Mouse (Mus musculus): Measurements from ENCODE around the gene Pou2f2. TPM values are rescaled to one million over a fixed set of nuclear protein-coding genes. Genes with fewer than 3 reads are reported as not detected.
A peak's percentile ranks its signal among the peaks of the same experiment; 100 is the strongest.

The Pou2f2 gene
- polyA plus RNA-seq (2012; rRNA removed) = 1.1 and 2.6 TPM in 2 replicates

DNA sequence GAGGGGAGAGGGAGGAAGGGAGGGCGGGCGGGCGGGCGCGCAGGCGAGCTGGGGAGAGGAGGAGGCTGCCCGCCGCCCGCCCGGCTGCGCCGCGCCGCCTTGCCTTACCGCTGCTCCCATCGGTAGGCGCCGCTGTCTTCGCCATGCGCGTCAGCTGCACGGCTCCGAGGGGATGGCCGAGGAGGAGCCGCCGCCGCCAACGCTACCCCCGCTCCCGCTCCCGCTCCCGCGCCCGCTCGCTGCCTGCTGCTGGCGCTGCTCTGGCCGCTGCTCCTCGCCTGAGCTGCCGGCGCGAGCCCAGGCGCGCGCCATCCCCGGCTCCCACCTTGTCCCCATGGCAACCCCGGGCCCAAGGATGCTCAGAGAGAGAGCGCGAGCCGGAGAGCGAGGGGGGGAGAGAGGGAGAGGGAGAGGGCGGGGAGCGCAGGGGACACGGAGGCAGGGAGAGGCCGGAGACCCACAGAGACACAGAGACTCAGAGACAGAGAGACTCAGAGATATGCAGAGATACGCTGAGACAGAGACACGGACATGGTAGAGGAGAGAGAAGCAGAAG lies at the start of gene Pou2f2:
Gene Pou2f2 (minus strand): TSS at position 121 of the 556 bp plus-strand sequence.
- under 1% methylated on average over 56 of the region's 56 CpGs for WGBS
- Histone ChIP-seq H3K27me3 (replicated peaks; ENCODE audit: control insufficient read depth, insufficient read depth, low read length) (peaks cover 3% of the 10 kb centered on the region; the same call in 1 of the 2 replicates), H3K36me3 (ENCODE audit: control insufficient read depth, insufficient read depth, low read length) (no peaks in the 10 kb centered on the region), H3K4me3 (ENCODE audit: insufficient read depth, low read depth, low read length) (peak within 1 kb of the TSS; percentile 40; the same call in 1 of the 2 replicates), H3K27ac (ENCODE audit: insufficient read depth, low read depth, low read length) (no peak within 1 kb of the TSS), H3K4me1 (ENCODE audit: control insufficient read depth, insufficient read depth, low read length) (no peaks in the 10 kb centered on the region)
- TF ChIP-seq POLR2A (IDR thresholded peaks at IDR 0.05; ENCODE audit: low read depth, low read length) (no peak), CTCF (conservative IDR thresholded peaks at IDR 0.05; ENCODE audit: insufficient read depth, insufficient read length, low read depth, low read length) (no peak; the same call in 1 of the 2 replicates)
- peak; percentile 47 for DNase-seq

DNA sequence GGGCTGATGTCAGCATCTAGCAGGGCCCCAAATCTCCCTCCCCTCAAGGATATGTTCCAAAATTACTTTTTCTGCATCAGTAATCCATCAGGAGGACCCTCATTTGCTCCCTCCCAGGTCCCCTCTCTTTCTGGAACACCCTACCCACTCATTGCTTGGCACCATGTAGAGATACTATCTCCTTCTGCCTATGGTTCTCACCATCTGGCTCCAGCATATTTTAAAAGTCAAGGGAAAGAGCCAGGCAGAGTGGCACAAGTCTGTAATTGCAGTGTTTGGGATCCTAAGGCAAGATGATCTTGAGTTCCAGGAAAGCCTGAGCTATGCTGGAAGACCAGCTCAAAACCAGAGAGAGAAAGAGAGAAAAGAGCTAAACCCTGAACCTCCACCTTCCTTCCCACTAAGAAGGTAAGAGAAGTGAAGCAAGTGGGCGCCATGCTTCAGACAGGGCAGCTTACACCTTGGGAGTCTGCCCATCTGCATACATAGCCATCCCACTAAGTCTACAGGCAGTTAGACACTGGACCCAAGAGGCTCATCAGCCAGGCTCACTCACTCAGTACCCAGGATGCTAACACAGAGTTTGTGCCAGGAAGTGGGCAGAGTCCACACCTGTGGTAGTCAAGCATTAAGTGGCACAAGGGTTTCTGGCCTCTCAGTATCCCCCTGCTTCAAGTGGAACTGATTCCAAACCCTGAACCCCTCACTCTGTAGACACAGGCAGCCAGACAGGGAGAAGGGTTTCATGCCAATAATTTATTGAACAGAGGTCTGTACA lies 48.2 kb upstream of the Pou2f2 start:
- no peaks in the 10 kb centered on the region for H3K36me3 ChIP-seq (ENCODE audit: control insufficient read depth, insufficient read depth, low read length)
- DNase-seq = peak; percentile 80
- TF ChIP-seq CTCF (conservative IDR thresholded peaks at IDR 0.05; ENCODE audit: insufficient read depth, insufficient read length, low read depth, low read length) (no peak), POLR2A (IDR thresholded peaks at IDR 0.05; ENCODE audit: low read depth, low read length) (no peak)

DNA sequence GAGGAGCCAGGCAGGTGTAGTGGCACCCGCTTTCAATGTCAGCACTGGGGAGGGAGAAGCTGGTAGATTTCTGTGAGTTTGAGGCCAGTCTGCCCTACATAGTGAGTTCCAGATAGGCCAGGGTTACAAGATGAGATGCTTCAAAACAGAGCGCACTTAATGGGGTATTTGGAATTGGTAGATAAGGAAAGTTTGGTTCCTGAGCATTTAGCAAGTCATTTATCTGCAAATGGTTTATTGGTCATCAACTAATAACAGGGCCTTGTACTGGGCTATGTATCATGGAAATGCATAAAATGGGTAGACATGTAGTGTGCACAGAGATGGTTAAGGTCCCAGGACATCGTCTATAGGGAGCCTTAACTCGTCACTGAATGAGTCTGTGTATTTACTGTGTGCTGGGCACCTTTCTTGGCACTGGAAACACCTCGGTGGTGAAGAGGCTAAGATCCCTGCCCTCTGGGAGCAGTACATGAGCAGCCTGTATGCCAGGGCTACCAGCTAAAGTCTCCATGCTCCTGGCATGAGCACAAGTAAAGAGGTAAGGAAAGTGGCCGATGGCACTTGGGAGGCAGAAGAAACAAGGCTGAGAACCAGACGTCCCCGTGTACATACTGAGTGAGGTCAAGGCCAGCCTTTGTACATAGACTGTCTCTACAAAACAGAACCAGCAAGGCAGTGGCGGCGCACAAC lies 42.9 kb upstream of the Pou2f2 start:
- H3K4me3 ChIP-seq (ENCODE audit: insufficient read depth, low read depth, low read length) = no peak overlapping the region
- 82% methylated on average over 10 of the region's 10 CpGs for WGBS
- H3K27ac ChIP-seq (ENCODE audit: insufficient read depth, low read depth, low read length) = no peak overlapping the region
- no peak for DNase-seq
- H3K36me3 ChIP-seq (ENCODE audit: control insufficient read depth, insufficient read depth, low read length) = no peaks in the 10 kb centered on the region
- TF ChIP-seq CTCF (conservative IDR thresholded peaks at IDR 0.05; ENCODE audit: insufficient read depth, insufficient read length, low read depth, low read length) = no peak
- no peak for TF ChIP-seq POLR2A (IDR thresholded peaks at IDR 0.05; ENCODE audit: low read depth, low read length)
- H3K27me3 ChIP-seq (replicated peaks; ENCODE audit: control insufficient read depth, insufficient read depth, low read length) = no peaks in the 10 kb centered on the region
- peaks cover 13% of the 10 kb centered on the region for H3K4me1 ChIP-seq (ENCODE audit: control insufficient read depth, insufficient read depth, low read length)

More for the DNA sequence above, 48.2 kb upstream of the Pou2f2 start:
- Histone ChIP-seq H3K27me3 (replicated peaks; ENCODE audit: control insufficient read depth, insufficient read depth, low read length) (no peaks in the 10 kb centered on the region), H3K4me3 (ENCODE audit: insufficient read depth, low read depth, low read length) (no peak overlapping the region), H3K27ac (ENCODE audit: insufficient read depth, low read depth, low read length) (no peak overlapping the region), H3K4me1 (ENCODE audit: control insufficient read depth, insufficient read depth, low read length) (0 out of 2 replicates have a peak, but pooled peaks cover 3% of the 10 kb centered on the region)
- WGBS = 69% methylated on average over 1 of the region's 1 CpGs

DNA sequence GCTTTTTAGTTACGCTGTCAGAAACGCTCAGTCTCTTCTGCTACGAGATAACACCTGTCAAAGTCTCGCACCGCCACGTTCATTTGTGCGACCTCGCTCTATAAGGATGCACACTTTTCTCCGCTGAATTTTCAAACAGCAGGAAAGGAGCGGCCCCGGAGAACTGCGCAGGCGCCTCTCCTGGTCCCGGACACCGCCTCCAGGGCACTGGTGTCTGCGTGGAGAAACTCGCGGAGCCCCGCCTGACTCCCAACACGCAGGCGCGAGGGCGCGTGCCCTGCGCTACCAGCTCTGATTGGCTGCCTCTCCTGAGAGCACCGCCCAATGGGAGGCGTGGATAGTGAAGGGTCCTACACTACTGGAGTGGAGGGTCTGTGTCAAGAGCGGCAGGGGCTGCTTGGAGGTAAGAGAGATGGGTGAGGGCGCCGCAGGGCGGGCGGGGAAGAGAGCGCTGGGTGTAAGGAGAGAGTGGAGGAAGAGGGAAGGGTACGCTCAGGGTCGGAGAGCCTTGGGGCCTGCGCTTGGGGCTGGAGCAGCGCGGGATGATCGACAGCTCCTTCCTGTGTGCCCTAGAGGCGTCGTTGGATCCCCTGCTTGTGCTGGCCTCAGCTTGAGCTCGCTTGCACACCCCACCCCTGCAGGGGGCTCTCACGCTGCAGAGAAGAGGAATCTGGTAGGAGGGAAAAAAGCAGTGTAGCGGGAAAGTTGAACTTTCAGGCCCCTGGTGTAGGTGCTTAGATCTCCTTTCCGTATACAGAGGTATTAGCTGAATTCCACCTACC lies 41.8 kb upstream of the Pou2f2 start, which contains the start of gene Zfp526:
Gene Zfp526 (plus strand): TSS at position 324 of the 782 bp plus-strand sequence.
- no peak for TF ChIP-seq POLR2A (IDR thresholded peaks at IDR 0.05; ENCODE audit: low read depth, low read length)
- no peak for TF ChIP-seq CTCF (conservative IDR thresholded peaks at IDR 0.05; ENCODE audit: insufficient read depth, insufficient read length, low read depth, low read length)
- Histone ChIP-seq H3K27me3 (replicated peaks; ENCODE audit: control insufficient read depth, insufficient read depth, low read length) (no peaks in the 10 kb centered on the region), H3K36me3 (ENCODE audit: control insufficient read depth, insufficient read depth, low read length) (no peaks in the 10 kb centered on the region), H3K27ac (ENCODE audit: insufficient read depth, low read depth, low read length) (peak within 1 kb of the TSS; percentile 76), H3K4me1 (ENCODE audit: control insufficient read depth, insufficient read depth, low read length) (peaks cover 13% of the 10 kb centered on the region), H3K4me3 (ENCODE audit: insufficient read depth, low read depth, low read length) (peak within 1 kb of the TSS; percentile 88)
- WGBS = under 1% methylated on average over 45 of the region's 45 CpGs
- peak; percentile 99 for DNase-seq

DNA sequence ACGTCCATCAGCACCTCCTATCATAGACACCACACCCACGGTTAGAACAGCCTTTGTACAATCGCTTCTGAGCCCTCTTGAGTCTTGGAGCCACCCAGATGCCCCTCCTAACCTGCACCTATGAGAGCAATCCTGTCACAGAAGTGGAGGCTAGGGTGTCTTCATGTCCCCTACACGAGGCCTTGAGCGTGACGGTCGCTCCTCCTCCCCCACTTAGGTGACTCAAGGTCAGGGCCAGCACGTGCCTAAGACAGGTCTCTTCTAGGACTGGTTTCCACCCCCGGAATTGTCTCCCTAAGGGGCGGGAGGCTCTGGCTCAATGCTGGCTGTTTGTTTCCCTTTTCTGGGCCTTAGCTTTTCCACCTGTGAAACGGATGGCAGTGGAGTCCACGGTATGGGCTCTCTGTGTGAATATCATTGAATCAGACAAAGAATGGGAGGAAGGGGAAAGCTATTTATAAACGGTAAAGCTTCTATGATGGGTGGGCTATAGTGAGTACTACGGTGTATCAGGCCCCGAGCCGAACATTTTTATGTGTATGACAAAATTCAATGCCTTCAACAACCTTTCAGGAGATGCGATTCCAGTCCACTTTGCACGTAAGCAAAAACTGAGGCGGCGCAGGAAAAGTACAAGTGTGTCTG lies 41.1 kb upstream of the Pou2f2 start, which contains the start of gene Dedd2:
Gene Dedd2 (minus strand): TSS at position 159 of the 645 bp plus-strand sequence.
- DNase-seq = peak; percentile 63
- Histone ChIP-seq H3K27ac (ENCODE audit: insufficient read depth, low read depth, low read length) (peak within 1 kb of the TSS; percentile 76), H3K27me3 (replicated peaks; ENCODE audit: control insufficient read depth, insufficient read depth, low read length) (no peaks in the 10 kb centered on the region), H3K36me3 (ENCODE audit: control insufficient read depth, insufficient read depth, low read length) (no peaks in the 10 kb centered on the region), H3K4me1 (ENCODE audit: control insufficient read depth, insufficient read depth, low read length) (peaks cover 13% of the 10 kb centered on the region), H3K4me3 (ENCODE audit: insufficient read depth, low read depth, low read length) (peak within 1 kb of the TSS; percentile 88)
- 2% methylated on average over 20 of the region's 20 CpGs for WGBS
- no peak for TF ChIP-seq POLR2A (IDR thresholded peaks at IDR 0.05; ENCODE audit: low read depth, low read length)

- H3K4me3 ChIP-seq (ENCODE audit: insufficient read depth, low read depth, low read length) = peak overlapping the region; percentile 86
- H3K27ac ChIP-seq (ENCODE audit: insufficient read depth, low read depth, low read length) = peak overlapping the region; percentile 69
- H3K4me1 ChIP-seq (ENCODE audit: control insufficient read depth, insufficient read depth, low read length) = peaks cover 13% of the 10 kb centered on the region
- H3K36me3 ChIP-seq (ENCODE audit: control insufficient read depth, insufficient read depth, low read length) = no peaks in the 10 kb centered on the region
- 2% methylated on average over 31 of the region's 31 CpGs for WGBS
- peak; percentile 99 for DNase-seq
- H3K27me3 ChIP-seq (replicated peaks; ENCODE audit: control insufficient read depth, insufficient read depth, low read length) = no peaks in the 10 kb centered on the region
- TF ChIP-seq CTCF (conservative IDR thresholded peaks at IDR 0.05; ENCODE audit: insufficient read depth, insufficient read length, low read depth, low read length) (no peak), POLR2A (IDR thresholded peaks at IDR 0.05; ENCODE audit: low read depth, low read length) (peak; percentile 86)
Measured at GRCm38 (mm10) chr7:25219756-25220456, 40.4 kb upstream of the Pou2f2 start.
